Mouse (Mus musculus) megakaryocyte, embryonic 14.5 days (primary cell): ENCODE data around the gene Sorcs2. TPM values are rescaled to one million over a fixed set of nuclear protein-coding genes. Genes with fewer than 3 reads are reported as not detected.

Experiments used
- H3K27me3 ChIP-seq: replicated peaks from 2 replicates; pipeline ENCODE3; 2012; ENCODE audit warnings: inconsistent platforms
- H3K36me3 ChIP-seq: replicated peaks from 2 replicates; pipeline ENCODE3; 2012; ENCODE audit warnings: low read length, inconsistent platforms, mixed read lengths
- H3K4me1 ChIP-seq: 2 replicates; pipeline ENCODE4 v1.6.1; 2012; ENCODE audit warnings: inconsistent platforms
- H3K4me3 ChIP-seq: replicated peaks from 2 replicates; pipeline ENCODE3; 2012; ENCODE audit warnings: moderate library complexity, mild to moderate bottlenecking, inconsistent platforms
- H3K9me3 ChIP-seq: 2 replicates; pipeline ENCODE4 v1.6.1; 2012; ENCODE audit warnings: inconsistent platforms
- FLI1 ChIP-seq: IDR thresholded peaks from 2 replicates; pipeline ENCODE4 v1.6.1; 2012; ENCODE audit warnings: low read length, inconsistent platforms, mixed read lengths
- GATA1 ChIP-seq: IDR thresholded peaks from 3 replicates; pipeline ENCODE4 v1.6.1; 2012; ENCODE audit warnings: mixed read lengths, low read length, inconsistent platforms, borderline replicate concordance
- polyA plus RNA-seq: library from polyadenylated mRNA; stranded (reverse); fragments of >175 nt; gene quantifications from 2 replicates; pipeline ENCODE4 v1.2.3, GENCODE M21; 2012; ENCODE audit warnings: low replicate concordance; ENCODE audit not compliant: insufficient read depth

Gene Sorcs2
- polyA plus RNA-seq, 1 experiment: not detected

GRCm38 (mm10) chr5:36040398-36041235 is 357.3 kb downstream of the Sorcs2 start:
- no peaks in the 10 kb centered on the region for H3K36me3 ChIP-seq
- peaks cover 38% of the 10 kb centered on the region for H3K27me3 ChIP-seq
- no peaks in the 10 kb centered on the region for H3K9me3 ChIP-seq
- no peak for TF ChIP-seq GATA1
- TF ChIP-seq FLI1: no peak
- no peak overlapping the region for H3K4me3 ChIP-seq
- peaks cover 14% of the 10 kb centered on the region for H3K4me1 ChIP-seq

- Histone ChIP-seq H3K9me3 (no peaks in the 10 kb centered on the region), H3K4me1 (peaks cover 14% of the 10 kb centered on the region), H3K36me3 (no peaks in the 10 kb centered on the region), H3K4me3 (no peak overlapping the region), H3K27me3 (peaks cover 37% of the 10 kb centered on the region)
- TF ChIP-seq FLI1: no peak
- no peak for TF ChIP-seq GATA1
Measured at GRCm38 (mm10) chr5:36039596-36039995, 358.3 kb downstream of the Sorcs2 start.

GRCm38 (mm10) chr5:36033531-36034426 is 364.2 kb downstream of the Sorcs2 start:
- TF ChIP-seq FLI1: no peak
- no peak for TF ChIP-seq GATA1
- H3K4me3 ChIP-seq: no peak overlapping the region
- H3K9me3 ChIP-seq: peaks cover 14% of the 10 kb centered on the region
- no peaks in the 10 kb centered on the region for H3K36me3 ChIP-seq
- peaks cover 12% of the 10 kb centered on the region for H3K4me1 ChIP-seq
- H3K27me3 ChIP-seq: peaks cover 27% of the 10 kb centered on the region

GRCm38 (mm10) chr5:36025076-36025475 is 372.9 kb downstream of the Sorcs2 start:
- no peaks in the 10 kb centered on the region for H3K36me3 ChIP-seq
- H3K4me3 ChIP-seq: no peak overlapping the region
- no peaks in the 10 kb centered on the region; the same call in 1 of the 2 replicates for H3K4me1 ChIP-seq
- peaks cover 55% of the 10 kb centered on the region for H3K27me3 ChIP-seq
- peaks cover 5% of the 10 kb centered on the region for H3K9me3 ChIP-seq
- TF ChIP-seq FLI1 (no peak), GATA1 (no peak)

- peaks cover 54% of the 10 kb centered on the region for H3K27me3 ChIP-seq
- no peaks in the 10 kb centered on the region for H3K9me3 ChIP-seq
- TF ChIP-seq FLI1 (no peak), GATA1 (no peak)
- H3K4me1 ChIP-seq: no peaks in the 10 kb centered on the region; the same call in 1 of the 2 replicates
- H3K4me3 ChIP-seq: no peak overlapping the region
- no peaks in the 10 kb centered on the region for H3K36me3 ChIP-seq
Measured at GRCm38 (mm10) chr5:36024003-36024685, 373.8 kb downstream of the Sorcs2 start.

- Histone ChIP-seq H3K4me3 (no peak overlapping the region), H3K4me1 (no peaks in the 10 kb centered on the region; the same call in 1 of the 2 replicates), H3K9me3 (peaks cover 8% of the 10 kb centered on the region), H3K36me3 (no peaks in the 10 kb centered on the region), H3K27me3 (peaks cover 49% of the 10 kb centered on the region)
- no peak for TF ChIP-seq FLI1
- no peak for TF ChIP-seq GATA1
Measured at GRCm38 (mm10) chr5:36022361-36022760, 375.6 kb downstream of the Sorcs2 start.

- H3K4me1 ChIP-seq: no peaks in the 10 kb centered on the region; the same call in 1 of the 2 replicates
- peaks cover 47% of the 10 kb centered on the region for H3K27me3 ChIP-seq
- H3K4me3 ChIP-seq: no peak overlapping the region
- no peaks in the 10 kb centered on the region for H3K36me3 ChIP-seq
- no peak for TF ChIP-seq FLI1
- TF ChIP-seq GATA1: no peak
- peaks cover 8% of the 10 kb centered on the region for H3K9me3 ChIP-seq
Measured at GRCm38 (mm10) chr5:36021091-36021490, 376.8 kb downstream of the Sorcs2 start.

GRCm38 (mm10) chr5:36018366-36018765 is 379.6 kb downstream of the Sorcs2 start:
- no peaks in the 10 kb centered on the region for H3K36me3 ChIP-seq
- TF ChIP-seq FLI1 (no peak), GATA1 (no peak)
- H3K9me3 ChIP-seq: peaks cover 8% of the 10 kb centered on the region
- H3K27me3 ChIP-seq: peaks cover 30% of the 10 kb centered on the region
- H3K4me3 ChIP-seq: no peak overlapping the region
- H3K4me1 ChIP-seq: no peaks in the 10 kb centered on the region; the same call in 1 of the 2 replicates

- H3K4me3 ChIP-seq: no peak overlapping the region
- no peaks in the 10 kb centered on the region for H3K9me3 ChIP-seq
- peaks cover 49% of the 10 kb centered on the region for H3K27me3 ChIP-seq
- no peaks in the 10 kb centered on the region for H3K36me3 ChIP-seq
- no peak for TF ChIP-seq GATA1
- TF ChIP-seq FLI1: no peak
- H3K4me1 ChIP-seq: peaks cover 6% of the 10 kb centered on the region; the same call in 1 of the 2 replicates
Measured at GRCm38 (mm10) chr5:36009405-36009804, 388.5 kb downstream of the Sorcs2 start.
